Mouse (Mus musculus): ENCODE measurements around the gene Prc1. TPM values are rescaled to one million over a fixed set of nuclear protein-coding genes. Genes with fewer than 3 reads are reported as not detected.

Prc1 gene
- total RNA-seq, 2 experiments from 2014 or later: 0.38 to 0.45 TPM

DNA sequence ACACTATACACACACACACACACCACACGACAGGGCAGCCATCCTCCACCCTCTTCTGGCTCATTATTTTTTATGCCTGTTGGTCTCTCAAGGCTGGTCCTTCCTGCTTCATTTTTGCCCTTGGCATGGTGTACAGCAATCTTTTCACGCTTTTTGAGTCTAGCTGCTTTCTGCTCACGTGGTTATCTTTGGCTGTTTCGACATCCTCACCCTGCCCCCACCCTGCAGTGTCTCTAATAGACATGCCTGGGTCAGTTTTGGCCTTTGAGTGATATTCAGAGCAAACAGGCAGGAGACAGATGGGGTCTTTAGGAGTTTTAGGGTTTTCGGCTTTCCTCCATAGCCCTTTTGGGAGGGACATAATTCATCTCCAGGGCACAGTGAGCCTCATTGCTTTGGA, 52.6 kb downstream of the Prc1 start:
- TF ChIP-seq CTCF (IDR thresholded peaks at IDR 0.05): no peak
- Histone ChIP-seq H3K4me3 (peak overlapping the region; percentile 13; the same call in 1 of the 2 replicates), H3K27ac (peak overlapping the region; percentile 68)
- no peak for DNase-seq
- intact Hi-C loops (cut with DNase I): no loop called here

DNA sequence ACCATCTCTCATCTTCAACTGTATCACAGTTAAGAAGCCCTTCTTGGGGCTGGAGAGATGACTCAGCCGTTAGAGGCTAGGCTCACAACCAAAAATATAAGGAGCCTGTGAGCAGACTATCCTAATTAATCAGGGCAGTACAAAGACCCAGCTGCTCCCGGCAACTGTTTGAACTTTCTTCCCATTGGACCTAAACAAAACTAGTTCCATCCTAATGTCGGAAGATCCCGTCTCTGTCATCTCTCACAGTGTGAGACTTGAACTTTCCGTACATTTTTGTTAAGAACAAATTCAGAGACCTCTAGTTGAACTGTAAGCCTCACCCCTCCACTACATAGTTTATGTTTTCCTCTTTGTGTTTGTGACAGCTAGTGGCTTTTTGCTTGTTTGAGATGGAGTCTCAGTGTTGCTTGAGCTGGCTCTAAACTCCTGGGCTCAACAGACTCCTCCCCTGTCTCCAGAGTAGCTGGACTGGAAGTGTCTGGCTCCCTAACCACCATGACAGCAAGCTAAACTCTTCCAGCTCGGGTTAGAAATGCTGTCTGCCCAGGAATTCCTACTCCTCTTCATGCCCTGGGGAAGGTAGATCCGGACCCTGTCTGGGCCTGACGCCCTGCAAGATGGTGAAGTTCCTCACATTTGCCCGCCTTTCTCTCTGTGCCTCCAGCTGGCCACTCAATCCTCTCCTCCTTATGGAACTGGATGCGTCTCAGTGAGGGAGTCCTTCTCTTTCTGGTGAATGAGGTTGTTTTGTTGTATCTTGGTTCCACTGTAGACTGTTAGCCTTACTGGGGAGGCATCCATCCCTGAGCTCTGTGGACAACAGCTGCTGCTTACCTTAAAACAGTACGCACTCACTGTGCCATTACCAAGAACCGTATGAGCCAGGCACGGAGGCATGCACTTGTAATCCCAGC, 53.7 kb downstream of the Prc1 start:
- DNase-seq: no peak
- Histone ChIP-seq H3K27ac (peak overlapping the region; percentile 38; the same call in 1 of the 2 replicates), H3K4me3 (no peak overlapping the region)
- no peak for TF ChIP-seq CTCF (IDR thresholded peaks at IDR 0.05)
- intact Hi-C loops (cut with DNase I): no loop called here

DNA sequence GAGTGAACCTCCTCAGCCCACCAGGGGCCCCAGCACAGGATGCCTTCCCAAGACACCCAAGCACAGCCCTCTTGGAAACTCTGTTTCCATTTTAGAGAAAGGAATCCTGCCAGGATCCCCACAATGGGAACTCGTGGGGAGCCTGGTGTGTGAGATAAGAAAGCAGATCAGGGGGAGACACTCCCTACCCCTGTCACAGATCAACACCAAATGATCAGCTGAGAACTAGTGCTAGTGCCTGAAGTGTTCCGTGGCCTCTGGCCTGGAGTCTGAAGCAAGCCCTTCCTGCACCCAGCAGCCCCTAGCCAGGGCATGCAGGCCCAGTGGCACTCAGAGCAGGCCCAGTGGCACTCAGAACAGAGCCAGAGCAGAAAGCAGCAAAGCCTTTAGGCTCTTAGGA, 56.6 kb downstream of the Prc1 start:
- intact Hi-C loops (cut with DNase I): no loop called here
- H3K4me3 ChIP-seq: no peak overlapping the region
- no peak for DNase-seq
- TF ChIP-seq CTCF (IDR thresholded peaks at IDR 0.05): no peak
- no peak overlapping the region for H3K27ac ChIP-seq

DNA sequence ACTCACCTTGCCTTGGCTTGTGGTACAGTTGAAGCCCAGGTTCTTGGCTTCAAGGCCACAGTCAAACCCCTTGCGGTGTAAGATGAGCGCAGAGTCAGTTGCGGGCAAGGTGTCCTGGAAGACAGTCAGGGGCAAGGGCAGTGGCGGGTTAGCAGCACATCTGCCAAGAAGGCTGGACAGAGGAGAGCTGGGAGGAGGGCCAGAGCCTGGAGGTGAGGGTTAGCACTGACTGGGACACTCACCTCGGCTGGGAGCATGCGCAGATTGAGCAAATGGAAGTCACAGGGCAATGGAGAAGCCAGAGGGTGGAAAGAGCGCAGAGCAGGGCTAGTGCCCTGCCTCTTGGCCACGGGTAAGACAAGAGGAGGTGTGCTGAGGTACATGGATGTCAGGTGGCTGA, 58.7 kb downstream of the Prc1 start:
- H3K27ac ChIP-seq: peak overlapping the region; percentile 90
- intact Hi-C loops (cut with DNase I): no loop called here

DNA sequence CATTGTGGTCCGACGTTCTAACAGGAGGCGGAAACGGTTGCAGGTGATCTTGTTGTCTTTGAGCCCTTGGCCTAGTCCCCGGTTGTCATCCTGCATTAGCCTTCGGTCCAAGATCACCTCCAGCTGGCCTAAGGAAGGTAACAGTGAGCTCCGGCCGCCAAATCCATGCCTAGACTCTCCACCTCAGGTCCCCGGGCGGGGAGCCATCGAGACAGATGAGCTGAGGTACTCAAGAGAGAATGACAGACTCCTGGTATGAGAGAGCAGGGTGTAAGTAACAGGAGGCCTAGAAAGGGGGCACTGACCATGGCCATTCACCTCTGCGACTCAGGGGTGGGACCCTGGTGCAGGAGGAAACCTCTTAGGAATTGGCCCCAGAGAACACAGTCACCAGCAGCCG, 62.1 kb downstream of the Prc1 start:
- intact Hi-C loops (cut with DNase I): no loop called here
- no peak for DNase-seq
- Histone ChIP-seq H3K27ac (peak overlapping the region; percentile 31; the same call in 1 of the 2 replicates), H3K4me3 (no peak overlapping the region)
- TF ChIP-seq CTCF (IDR thresholded peaks at IDR 0.05): no peak

More for the DNA sequence above, 58.7 kb downstream of the Prc1 start:
- 0 out of 2 replicates have a peak, but pooled peaks have one; percentile 0 for TF ChIP-seq CTCF (IDR thresholded peaks at IDR 0.05)
- no peak overlapping the region for H3K4me3 ChIP-seq
- DNase-seq: peak; percentile 88

DNA sequence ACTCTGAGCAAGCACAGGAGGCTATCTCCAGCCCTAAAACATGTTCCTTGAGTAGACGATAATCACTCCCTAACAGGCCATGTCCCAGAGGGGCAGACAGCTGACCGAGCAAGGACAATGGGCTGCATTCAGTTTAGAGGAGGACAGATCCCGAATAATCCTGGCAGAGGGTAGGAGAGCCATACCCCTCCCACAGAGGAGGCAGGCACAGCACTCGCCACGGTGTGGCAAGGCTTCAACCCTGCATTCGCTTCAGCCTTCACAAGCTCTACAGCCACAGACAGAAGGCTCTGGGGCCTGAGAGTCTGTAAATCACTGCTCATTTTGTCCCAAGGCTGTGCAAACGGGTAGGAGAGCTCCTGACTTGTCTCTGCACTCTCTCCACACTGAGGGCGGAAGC, 62.9 kb downstream of the Prc1 start:
- no peak for DNase-seq
- H3K4me3 ChIP-seq: no peak overlapping the region
- intact Hi-C loops (cut with DNase I): no loop called here
- peak overlapping the region; percentile 31; the same call in 1 of the 2 replicates for H3K27ac ChIP-seq
- no peak for TF ChIP-seq CTCF (IDR thresholded peaks at IDR 0.05)

DNA sequence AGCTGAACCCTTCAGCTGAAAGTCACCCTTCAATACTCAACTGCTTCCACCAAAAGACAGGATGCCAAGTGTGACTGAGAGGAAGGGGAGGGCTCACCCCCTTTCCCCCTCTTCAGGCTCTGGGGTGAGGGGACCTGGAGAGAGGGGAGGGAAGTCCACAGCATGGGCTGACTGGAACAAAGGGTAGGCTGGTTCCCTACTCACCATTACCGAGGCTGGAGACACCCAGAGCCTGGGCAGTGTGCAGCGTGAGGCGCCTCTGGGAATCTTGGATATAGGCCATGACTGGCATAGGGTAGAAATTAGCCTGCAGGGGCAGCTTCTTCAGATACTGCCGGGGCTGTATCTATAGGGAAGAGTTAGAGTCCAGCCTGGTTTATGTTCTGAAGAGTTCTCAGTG, 63.8 kb downstream of the Prc1 start:
- TF ChIP-seq CTCF (IDR thresholded peaks at IDR 0.05): no peak
- intact Hi-C loops (cut with DNase I): no loop called here
- no peak overlapping the region; the same call in 1 of the 2 replicates for H3K27ac ChIP-seq

DNA sequence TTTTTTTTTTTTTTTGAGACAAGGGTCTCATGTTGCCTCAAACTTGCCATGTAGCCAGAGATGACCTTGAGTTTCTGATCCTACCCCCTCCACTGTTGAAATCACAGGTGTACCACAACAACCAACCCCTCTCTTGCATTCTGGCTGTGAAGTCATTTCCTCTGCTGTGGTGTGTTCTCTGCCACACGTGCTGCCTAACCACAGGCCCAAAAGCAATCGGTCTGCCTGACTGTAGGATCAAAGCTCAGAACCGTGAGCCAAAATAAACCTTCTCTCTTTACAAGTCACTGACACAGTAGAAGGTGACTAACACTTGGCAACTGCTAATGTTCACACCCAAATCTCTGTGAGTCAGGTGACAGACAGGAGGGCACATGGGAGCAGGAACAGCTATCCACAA, 66.2 kb downstream of the Prc1 start:
- TF ChIP-seq CTCF (IDR thresholded peaks at IDR 0.05): no peak
- DNase-seq: no peak
- intact Hi-C loops (cut with DNase I): no loop called here
- no peak overlapping the region for H3K4me3 ChIP-seq
- peak overlapping the region; percentile 61 for H3K27ac ChIP-seq

More for the DNA sequence above, 63.8 kb downstream of the Prc1 start:
- no peak for DNase-seq
- no peak overlapping the region for H3K4me3 ChIP-seq

DNA sequence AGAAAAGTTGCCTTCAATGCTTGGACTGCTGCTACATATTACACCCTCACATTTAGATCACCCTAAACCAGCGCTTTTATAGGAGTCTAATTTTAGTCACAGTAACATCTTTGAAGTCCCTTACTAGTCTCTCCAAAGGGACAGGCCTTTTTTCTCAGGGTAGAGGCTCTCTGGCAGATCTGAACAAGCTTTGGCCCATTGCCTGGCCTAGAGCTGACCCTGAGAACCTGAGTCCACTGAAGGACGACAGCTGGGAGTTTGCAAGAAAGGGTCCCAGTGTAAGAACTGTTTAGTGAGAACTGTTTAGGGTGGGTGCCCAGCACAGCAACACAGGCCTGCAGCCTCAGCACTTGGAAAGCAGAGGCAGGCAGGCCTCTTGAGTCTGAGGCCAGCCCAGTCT, 71.5 kb downstream of the Prc1 start:
- intact Hi-C loops (cut with DNase I): no loop called here
- Histone ChIP-seq H3K4me3 (no peak overlapping the region), H3K27ac (peak overlapping the region; percentile 73)
- no peak for TF ChIP-seq CTCF (IDR thresholded peaks at IDR 0.05)
- DNase-seq: peak; percentile 81

Other genes starting within 250 kb of the Prc1 start
- gene Idh2, start 179.1 kb upstream of the Prc1 start, total RNA-seq (2021): 100 to 1,000 TPM; 236 to 647 TPM
- 1 to 10 TPM; 1.8 to 2.1 TPM for gene Sema4b, start 107.6 kb upstream of the Prc1 start, total RNA-seq (2021)
- 1 to 10 TPM; 5.6 to 9.0 TPM for gene Cib1, start 61.6 kb upstream of the Prc1 start, total RNA-seq (2021)
- under 1 TPM; 0.79 to 0.86 TPM for gene Gdpgp1, start 61.6 kb upstream of the Prc1 start, total RNA-seq (2021)
- under 1 TPM in 1 of 2 experiments, not detected in 1; 0.15 TPM for gene Ttll13, start 48.1 kb upstream of the Prc1 start, total RNA-seq (2021)
- gene Ngrn, start 33.2 kb upstream of the Prc1 start, total RNA-seq (2021): 10 to 100 TPM; 19.8 to 25.0 TPM
- gene Vps33b, start 24.8 kb upstream of the Prc1 start, total RNA-seq (2021): 1 to 10 TPM; 2.9 to 3.3 TPM
- gene Rccd1, start 30.0 kb downstream of the Prc1 start, total RNA-seq (2021): 1 to 10 TPM; 7.3 to 8.4 TPM
- 10 to 100 TPM; 12.3 to 12.7 TPM for gene Unc45a, start 46.6 kb downstream of the Prc1 start, total RNA-seq (2021)
- gene Hddc3, start 48.7 kb downstream of the Prc1 start, total RNA-seq (2021): 10 to 100 TPM; 23.6 to 26.1 TPM
- 100 to 1,000 TPM; 111 to 161 TPM for gene Man2a2, start 76.9 kb downstream of the Prc1 start, total RNA-seq (2021)
- gene Fes, start 93.5 kb downstream of the Prc1 start, total RNA-seq (2021): 1 to 10 TPM; 2.6 to 3.9 TPM
- 10 to 100 TPM; 48.5 to 49.0 TPM for gene Furin, start 111.0 kb downstream of the Prc1 start, total RNA-seq (2021)
- gene Blm, start 240.7 kb downstream of the Prc1 start, total RNA-seq (2021): 1 to 10 TPM; 1.0 TPM